Mouse (Mus musculus) neutrophil, adult 65 days (primary cell): ENCODE results near the gene Gm21083. TPM values are rescaled to one million over a fixed set of nuclear protein-coding genes. Genes with fewer than 3 reads are reported as not detected.

Source experiments
- total RNA-seq: library from RNA; stranded (reverse); gene quantifications from 2 replicates; pipeline ENCODE4 v1.2.4, GENCODE M21; 2023

Gm21083 gene
- not detected in 2 replicates for total RNA-seq

DNA sequence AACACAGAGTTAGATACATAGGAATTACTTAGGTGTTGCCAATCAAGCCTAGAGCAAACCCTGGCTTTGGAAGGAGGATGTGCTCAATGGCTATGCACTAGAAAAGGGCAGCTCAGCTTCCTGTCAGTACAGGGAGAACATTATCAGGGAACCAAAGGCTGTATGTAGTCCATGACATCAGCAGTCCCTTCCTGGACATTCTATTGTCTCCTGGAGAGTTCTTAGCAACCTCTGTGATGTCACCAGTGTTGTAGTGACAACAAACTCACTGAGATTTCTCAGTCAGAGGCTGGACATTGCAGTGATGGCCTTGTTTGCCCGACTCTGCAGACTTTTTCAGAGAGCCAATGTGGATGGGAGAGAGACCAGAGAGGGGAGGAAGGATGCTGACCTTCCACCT, at the start of gene Gm21083:
Gm21083 (plus strand) TSS at position 301 of the 400 bp plus-strand sequence.

DNA sequence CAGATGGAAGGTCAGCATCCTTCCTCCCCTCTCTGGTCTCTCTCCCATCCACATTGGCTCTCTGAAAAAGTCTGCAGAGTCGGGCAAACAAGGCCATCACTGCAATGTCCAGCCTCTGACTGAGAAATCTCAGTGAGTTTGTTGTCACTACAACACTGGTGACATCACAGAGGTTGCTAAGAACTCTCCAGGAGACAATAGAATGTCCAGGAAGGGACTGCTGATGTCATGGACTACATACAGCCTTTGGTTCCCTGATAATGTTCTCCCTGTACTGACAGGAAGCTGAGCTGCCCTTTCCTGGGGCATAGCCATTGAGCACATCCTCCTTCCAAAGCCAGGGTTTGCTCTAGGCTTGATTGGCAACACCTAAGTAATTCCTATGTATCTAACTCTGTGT, 48.0 kb upstream of the Gm21083 start, which contains the start of gene Gm21190:
Gm21190 (minus strand) TSS at position 101 of the 400 bp plus-strand sequence.

DNA sequence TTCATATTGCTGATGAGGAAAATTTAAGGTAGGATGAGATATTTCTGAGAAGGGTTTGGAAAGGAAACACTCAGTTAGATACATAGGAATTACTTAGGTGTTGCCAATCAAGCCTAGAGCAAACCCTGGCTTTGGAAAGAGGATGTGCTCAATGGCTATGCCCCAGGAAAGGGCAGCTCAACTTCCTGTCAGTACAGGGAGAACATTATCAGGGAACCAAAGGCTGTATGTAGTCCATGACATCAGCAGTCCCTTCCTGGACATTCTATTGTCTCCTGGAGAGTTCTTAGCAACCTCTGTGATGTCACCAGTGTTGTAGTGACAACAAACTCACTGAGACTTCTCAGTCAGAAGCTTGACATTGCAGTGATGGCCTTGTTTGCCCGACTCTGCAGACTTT, 41.6 kb downstream of the Gm21083 start, which contains the start of gene Speer4d:
Speer4d (plus strand) TSS at position 301 of the 400 bp plus-strand sequence.

Other genes with a start within 250 kb of the Gm21083 start
- gene Gm21149, start 100.8 kb upstream of the Gm21083 start, total RNA-seq, result not detected in 2 replicates
- gene Gm21190, start 48.1 kb upstream of the Gm21083 start, total RNA-seq, result not detected in 2 replicates
- gene Speer4d, start 41.7 kb downstream of the Gm21083 start, total RNA-seq, result not detected in 2 replicates
- gene 4930572O03Rik, start 79.7 kb downstream of the Gm21083 start, total RNA-seq, result not detected in 2 replicates
- gene Speer4c, start 136.9 kb downstream of the Gm21083 start, total RNA-seq, result not detected in 2 replicates